Mouse (Mus musculus): ENCODE measurements around the gene Rbm47. TPM values are rescaled to one million over a fixed set of nuclear protein-coding genes. Genes with fewer than 3 reads are reported as not detected.
A peak's percentile ranks its signal among the peaks of the same experiment; 100 is the strongest.

The Rbm47 gene
- polyA plus RNA-seq, 1 experiment: 310 TPM

DNA sequence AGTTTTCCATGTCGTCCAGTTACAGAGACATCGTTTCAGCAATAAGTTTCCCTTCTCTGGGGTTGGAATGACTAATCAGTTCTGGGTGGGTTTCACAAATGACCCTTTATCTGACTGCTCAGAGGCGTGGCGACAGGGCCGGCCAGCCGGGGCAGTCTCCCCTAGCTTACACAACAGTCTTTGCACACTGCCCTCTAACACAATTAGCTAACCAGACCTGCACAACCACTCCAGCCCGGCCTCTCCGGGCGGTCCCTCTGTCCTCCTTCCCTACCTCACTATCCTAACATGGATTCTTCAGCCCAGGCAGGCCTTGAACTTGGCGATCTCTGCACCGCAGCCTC is 90.7 kb downstream of the Rbm47 start:
- H3K4me3 ChIP-seq (ENCODE audit: low read depth, low read length): peak overlapping the region; percentile 9
- 21% methylated on average over 11 of the region's 11 CpGs for WGBS
- H3K4me1 ChIP-seq (ENCODE audit: control insufficient read depth, insufficient read depth, insufficient read length, low read length): peaks cover 6% of the 10 kb centered on the region
- TF ChIP-seq POLR2A (IDR thresholded peaks at IDR 0.05; ENCODE audit: low read depth, low read length): peak; percentile 31; the same call in 1 of the 2 replicates
- no peak for TF ChIP-seq CTCF (IDR thresholded peaks at IDR 0.05; ENCODE audit: extremely low read depth, insufficient read length, insufficient replicate concordance, low read depth, low read length)
- no peaks in the 10 kb centered on the region for H3K36me3 ChIP-seq (ENCODE audit: control insufficient read depth, insufficient read depth, low read length)
- peak overlapping the region; percentile 98 for H3K27ac ChIP-seq (ENCODE audit: insufficient read depth, low read depth, low read length)
- H3K27me3 ChIP-seq (ENCODE audit: control insufficient read depth, insufficient read depth, low read length): no peaks in the 10 kb centered on the region

DNA sequence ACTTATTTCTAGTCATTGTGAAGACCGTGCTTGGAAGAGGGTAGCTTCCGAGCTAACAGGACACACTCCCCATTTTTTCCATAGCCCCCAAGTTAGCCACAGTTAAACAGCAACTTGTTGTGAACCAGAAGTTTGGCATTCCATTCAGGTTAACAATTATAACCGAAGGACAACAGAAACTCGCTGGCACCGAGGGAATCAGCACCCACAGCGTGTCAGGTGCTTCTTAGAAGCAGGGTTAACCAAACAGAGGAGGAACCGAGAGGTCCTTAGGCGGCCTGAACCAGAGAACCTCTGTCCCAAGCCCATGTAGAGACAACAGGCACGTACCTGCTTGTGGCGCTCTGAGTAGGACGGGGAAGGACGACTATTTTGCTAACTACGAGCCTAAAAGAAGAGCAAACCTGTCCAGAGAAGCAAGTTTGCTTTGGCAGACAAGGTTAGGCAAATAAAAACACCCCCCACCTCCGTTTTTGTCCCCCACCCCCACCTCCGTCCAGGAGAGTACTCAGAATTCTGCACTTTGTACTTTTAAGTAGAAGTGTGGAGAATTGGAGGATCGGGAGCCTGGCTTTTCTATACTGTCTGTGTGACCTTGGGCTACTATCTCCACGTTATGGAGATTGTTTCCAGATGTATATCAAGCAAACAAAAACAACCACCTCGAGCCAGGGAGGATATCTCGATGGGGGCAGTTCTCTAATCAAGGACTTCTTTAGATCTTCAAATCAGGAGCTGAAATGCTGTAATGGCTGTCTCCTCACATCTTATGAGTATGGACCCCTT is 91.3 kb downstream of the Rbm47 start:
- WGBS: 29% methylated on average over 19 of the region's 19 CpGs
- Histone ChIP-seq H3K4me1 (ENCODE audit: control insufficient read depth, insufficient read depth, insufficient read length, low read length) (peaks cover 6% of the 10 kb centered on the region), H3K27ac (ENCODE audit: insufficient read depth, low read depth, low read length) (peak overlapping the region; percentile 98), H3K27me3 (ENCODE audit: control insufficient read depth, insufficient read depth, low read length) (no peaks in the 10 kb centered on the region), H3K4me3 (ENCODE audit: low read depth, low read length) (peak overlapping the region; percentile 49), H3K36me3 (ENCODE audit: control insufficient read depth, insufficient read depth, low read length) (no peaks in the 10 kb centered on the region)
- no peak for TF ChIP-seq POLR2A (IDR thresholded peaks at IDR 0.05; ENCODE audit: low read depth, low read length)
- no peak for TF ChIP-seq CTCF (IDR thresholded peaks at IDR 0.05; ENCODE audit: extremely low read depth, insufficient read length, insufficient replicate concordance, low read depth, low read length)

DNA sequence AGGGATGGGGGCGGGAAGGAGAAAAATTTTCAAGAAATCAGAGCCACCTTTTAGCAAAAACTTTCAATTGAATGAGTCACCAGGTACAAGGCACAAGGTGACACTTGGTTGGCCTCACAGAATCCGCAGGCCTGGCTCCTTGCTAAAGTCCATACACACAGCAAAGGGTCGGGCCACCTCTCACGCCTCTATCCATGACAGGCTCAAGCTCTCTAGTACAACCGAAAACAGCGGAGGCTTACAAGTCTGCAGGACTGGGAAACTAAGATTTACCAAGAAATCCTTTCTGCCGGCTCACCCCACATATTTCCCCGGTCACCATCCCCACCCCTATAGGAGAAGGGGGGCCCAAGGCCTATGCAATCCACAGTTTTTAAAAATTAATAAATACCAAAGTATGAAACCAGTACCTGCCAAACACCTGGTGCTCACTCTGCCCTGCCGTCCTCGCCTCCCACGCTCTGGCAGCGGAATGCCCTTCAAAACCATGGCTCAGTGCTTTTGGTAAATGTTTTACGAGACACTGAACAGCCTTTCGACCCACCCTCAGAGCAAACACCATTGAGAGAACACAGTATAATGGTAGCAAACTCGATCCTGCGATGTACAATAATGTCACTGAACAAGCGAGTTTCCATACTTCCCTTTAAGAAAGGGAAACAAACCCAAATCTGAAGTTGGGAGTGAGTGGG is 92.2 kb downstream of the Rbm47 start:
- WGBS: 29% methylated on average over 17 of the region's 17 CpGs
- Histone ChIP-seq H3K27ac (ENCODE audit: insufficient read depth, low read depth, low read length) (peak overlapping the region; percentile 98), H3K36me3 (ENCODE audit: control insufficient read depth, insufficient read depth, low read length) (peaks cover 3% of the 10 kb centered on the region), H3K4me1 (ENCODE audit: control insufficient read depth, insufficient read depth, insufficient read length, low read length) (peaks cover 14% of the 10 kb centered on the region), H3K4me3 (ENCODE audit: low read depth, low read length) (peak overlapping the region; percentile 73), H3K27me3 (ENCODE audit: control insufficient read depth, insufficient read depth, low read length) (no peaks in the 10 kb centered on the region)
- TF ChIP-seq POLR2A (IDR thresholded peaks at IDR 0.05; ENCODE audit: low read depth, low read length): peak; percentile 89
- peak; percentile 14; the same call in 1 of the 2 replicates for TF ChIP-seq CTCF (IDR thresholded peaks at IDR 0.05; ENCODE audit: extremely low read depth, insufficient read length, insufficient replicate concordance, low read depth, low read length)

DNA sequence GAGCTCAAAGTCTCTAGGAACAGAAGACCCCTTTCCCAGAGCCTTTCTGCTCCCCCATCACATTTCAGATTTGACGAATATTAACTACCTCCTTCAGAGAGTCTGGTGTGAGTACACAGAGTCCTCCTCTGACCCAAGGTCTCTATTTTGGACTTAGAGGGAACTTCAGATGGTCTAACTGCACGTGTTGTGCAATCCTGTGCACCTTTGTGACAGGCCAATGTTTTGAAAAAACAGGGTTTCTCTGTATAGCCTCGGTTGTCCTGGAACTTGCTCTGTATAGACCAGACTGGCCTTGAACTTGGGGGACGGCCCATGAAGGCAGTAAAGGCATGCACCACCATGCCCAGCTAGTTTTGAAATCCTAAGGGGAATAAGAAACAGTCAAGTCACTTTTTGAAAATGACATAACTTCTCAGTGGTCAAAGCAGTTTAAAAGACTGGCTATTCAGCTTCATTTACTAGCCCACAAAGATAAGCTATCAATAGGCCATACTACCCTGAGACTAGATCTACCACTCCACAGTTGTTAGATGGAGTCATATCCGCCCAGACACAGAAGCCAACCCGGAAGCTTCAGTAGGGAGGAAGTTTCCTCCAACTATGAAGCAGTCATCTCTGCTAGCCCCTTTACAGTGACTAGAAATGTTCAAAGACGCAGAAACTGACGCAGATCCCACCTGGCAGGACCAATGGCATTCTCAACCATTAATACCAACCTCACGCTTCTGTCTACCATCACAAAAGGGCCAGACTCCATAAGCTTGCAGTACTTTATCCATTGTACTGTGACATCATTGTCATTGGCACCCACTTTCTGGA is 93.3 kb downstream of the Rbm47 start:
- H3K27ac ChIP-seq (ENCODE audit: insufficient read depth, low read depth, low read length): peak overlapping the region; percentile 98
- 0 out of 2 replicates have a peak, but pooled peaks have one; percentile 21 for TF ChIP-seq POLR2A (IDR thresholded peaks at IDR 0.05; ENCODE audit: low read depth, low read length)
- TF ChIP-seq CTCF (IDR thresholded peaks at IDR 0.05; ENCODE audit: extremely low read depth, insufficient read length, insufficient replicate concordance, low read depth, low read length): no peak
- no peaks in the 10 kb centered on the region for H3K27me3 ChIP-seq (ENCODE audit: control insufficient read depth, insufficient read depth, low read length)
- 29% methylated on average over 9 of the region's 9 CpGs for WGBS
- peak overlapping the region; percentile 38; the same call in 1 of the 2 replicates for H3K4me3 ChIP-seq (ENCODE audit: low read depth, low read length)
- H3K4me1 ChIP-seq (ENCODE audit: control insufficient read depth, insufficient read depth, insufficient read length, low read length): peaks cover 19% of the 10 kb centered on the region
- peaks cover 4% of the 10 kb centered on the region for H3K36me3 ChIP-seq (ENCODE audit: control insufficient read depth, insufficient read depth, low read length)

DNA sequence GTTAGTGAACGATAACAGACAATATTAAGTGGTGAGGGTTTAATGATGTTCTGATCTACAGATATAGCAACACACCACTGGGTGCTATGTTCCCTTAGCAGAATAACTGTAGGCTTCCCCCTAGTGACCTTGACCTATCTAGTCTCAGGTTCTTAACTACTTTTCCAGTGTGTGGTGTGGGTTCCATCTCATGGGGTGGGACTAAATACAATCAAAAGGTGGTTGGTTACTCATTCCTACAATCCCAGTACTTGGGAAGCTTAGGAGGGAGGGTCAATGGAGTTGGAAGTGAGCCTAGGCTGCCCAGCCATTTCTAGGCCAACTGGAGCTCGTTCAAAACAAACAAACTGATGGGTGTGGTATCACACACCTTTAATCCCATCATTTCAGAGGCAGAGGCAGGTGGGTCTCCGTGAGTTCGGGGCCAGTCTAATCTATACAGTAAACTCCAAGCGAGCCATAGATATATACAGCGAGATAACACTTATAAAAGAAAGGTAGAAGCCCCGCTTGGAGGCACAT is 94.4 kb downstream of the Rbm47 start:
- Histone ChIP-seq H3K36me3 (ENCODE audit: control insufficient read depth, insufficient read depth, low read length) (peaks cover 4% of the 10 kb centered on the region), H3K4me3 (ENCODE audit: low read depth, low read length) (peak overlapping the region; percentile 6; the same call in 1 of the 2 replicates), H3K27ac (ENCODE audit: insufficient read depth, low read depth, low read length) (peak overlapping the region; percentile 98), H3K27me3 (ENCODE audit: control insufficient read depth, insufficient read depth, low read length) (no peaks in the 10 kb centered on the region), H3K4me1 (ENCODE audit: control insufficient read depth, insufficient read depth, insufficient read length, low read length) (peaks cover 29% of the 10 kb centered on the region)
- whole genome bisulfite sequencing: 42% methylated on average over 7 of the region's 7 CpGs
- TF ChIP-seq POLR2A (IDR thresholded peaks at IDR 0.05; ENCODE audit: low read depth, low read length) (no peak), CTCF (IDR thresholded peaks at IDR 0.05; ENCODE audit: extremely low read depth, insufficient read length, insufficient replicate concordance, low read depth, low read length) (no peak)

DNA sequence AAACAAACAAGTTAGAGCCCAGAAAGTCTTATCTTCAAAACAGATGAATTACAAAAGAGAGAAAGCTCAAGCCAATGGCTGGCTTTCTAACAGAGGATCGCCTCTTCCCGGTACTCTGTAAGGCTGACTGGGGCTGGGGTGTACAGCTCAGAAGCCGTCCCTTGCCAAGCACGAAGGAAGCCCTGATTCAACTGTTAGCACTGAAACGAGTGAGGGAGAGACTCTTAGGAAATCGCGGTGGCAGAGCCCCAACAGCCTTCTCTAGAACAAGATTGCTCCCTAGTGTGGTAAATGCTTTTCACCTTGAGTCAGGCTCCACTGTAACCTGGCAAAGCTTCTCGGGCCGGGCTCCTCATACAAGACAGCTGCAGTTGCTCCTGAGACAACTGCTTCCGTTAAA is 95.5 kb downstream of the Rbm47 start:
- TF ChIP-seq CTCF (IDR thresholded peaks at IDR 0.05; ENCODE audit: extremely low read depth, insufficient read length, insufficient replicate concordance, low read depth, low read length): no peak
- TF ChIP-seq POLR2A (IDR thresholded peaks at IDR 0.05; ENCODE audit: low read depth, low read length): no peak
- H3K4me3 ChIP-seq (ENCODE audit: low read depth, low read length): peak overlapping the region; percentile 63

More for the DNA sequence above, 95.5 kb downstream of the Rbm47 start:
- Histone ChIP-seq H3K4me1 (ENCODE audit: control insufficient read depth, insufficient read depth, insufficient read length, low read length) (peaks cover 27% of the 10 kb centered on the region), H3K27ac (ENCODE audit: insufficient read depth, low read depth, low read length) (peak overlapping the region; percentile 91), H3K27me3 (ENCODE audit: control insufficient read depth, insufficient read depth, low read length) (no peaks in the 10 kb centered on the region), H3K36me3 (ENCODE audit: control insufficient read depth, insufficient read depth, low read length) (peaks cover 4% of the 10 kb centered on the region)
- 8% methylated on average over 10 of the region's 10 CpGs for WGBS

All from small intestine, adult 2 months (tissue).